Mouse (Mus musculus): ENCODE data around the gene Hfe2. TPM values are rescaled to one million over a fixed set of nuclear protein-coding genes. Genes with fewer than 3 reads are reported as not detected.

The Hfe2 gene
- polyA plus RNA-seq, 1 experiment from 2014 or later = 36.4 TPM

DNA sequence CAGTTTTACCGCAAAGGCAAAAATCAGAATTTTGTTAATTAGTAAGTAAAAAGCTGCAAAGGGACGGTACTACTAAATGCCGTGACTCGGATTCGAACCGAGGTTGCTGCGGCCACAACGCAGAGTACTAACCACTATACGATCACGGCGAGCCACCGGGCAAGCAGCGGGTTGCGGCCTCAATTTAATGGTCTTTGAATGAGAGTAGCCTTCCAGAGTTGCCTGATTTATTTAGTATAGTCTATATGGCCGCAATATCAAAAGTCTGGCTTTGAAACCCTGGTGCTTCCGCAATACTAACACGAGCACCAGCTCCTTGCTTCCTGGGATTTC lies 24.7 kb upstream of the Hfe2 start:
- peak overlapping the region; percentile 93 for H3K27ac ChIP-seq (replicated peaks; ENCODE audit: low read depth, low read length)
- WGBS = 0% methylated on average over 17 of the region's 17 CpGs

DNA sequence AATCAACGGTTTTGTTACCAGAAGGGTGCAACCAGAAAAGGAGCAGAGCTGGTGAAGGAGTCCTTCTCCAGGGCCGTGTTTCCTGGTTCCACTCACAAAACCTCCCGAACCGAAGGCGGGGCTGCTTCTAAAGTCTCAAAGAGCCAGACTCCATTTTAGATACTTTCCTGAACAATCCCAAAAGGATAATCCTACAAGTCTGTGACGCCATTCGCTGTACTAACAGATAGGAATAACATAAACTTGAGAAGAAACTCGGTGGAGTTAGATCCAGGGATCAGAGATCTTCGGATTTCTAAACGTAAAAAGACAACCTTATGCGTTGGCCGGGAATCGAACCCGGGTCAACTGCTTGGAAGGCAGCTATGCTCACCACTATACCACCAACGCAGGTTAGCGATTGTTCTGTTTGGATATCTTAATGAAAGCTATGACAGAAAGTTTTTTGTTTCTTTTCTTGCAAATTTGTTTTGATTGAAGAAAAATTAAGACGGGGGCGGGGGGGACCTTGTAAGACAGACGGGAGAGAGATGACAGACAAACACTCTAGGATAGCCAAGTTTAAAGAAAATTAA lies 24.2 kb upstream of the Hfe2 start:
- peak overlapping the region; percentile 93 for H3K27ac ChIP-seq (replicated peaks; ENCODE audit: low read depth, low read length)
- WGBS = under 1% methylated on average over 19 of the region's 19 CpGs
- peak overlapping the region; percentile 80 for H3K9ac ChIP-seq (ENCODE audit: low read depth, low read length)
- peak; percentile 78 for ATAC-seq (ENCODE audit: low read depth)
- H3K4me3 ChIP-seq (ENCODE audit: low read depth, low read length) = peak overlapping the region; percentile 76
- no peaks in the 10 kb centered on the region for H3K9me3 ChIP-seq (ENCODE audit: control insufficient read depth, low read length)
- no peaks in the 10 kb centered on the region for H3K4me1 ChIP-seq (ENCODE audit: control insufficient read depth, insufficient read depth, low read length)
- peak; percentile 92 for DNase-seq (ENCODE audit: low spot score)
- H3K27me3 ChIP-seq (replicated peaks; ENCODE audit: control insufficient read depth, insufficient read depth, low read length) = no peaks in the 10 kb centered on the region
- H3K36me3 ChIP-seq (ENCODE audit: control insufficient read depth, insufficient read depth, low read length) = no peaks in the 10 kb centered on the region
- peak overlapping the region; percentile 76 for H3K4me2 ChIP-seq (ENCODE audit: low read depth, low read length)

More for the DNA sequence above, 24.7 kb upstream of the Hfe2 start:
- Histone ChIP-seq H3K4me2 (ENCODE audit: low read depth, low read length) (peak overlapping the region; percentile 76), H3K36me3 (ENCODE audit: control insufficient read depth, insufficient read depth, low read length) (no peaks in the 10 kb centered on the region), H3K27me3 (replicated peaks; ENCODE audit: control insufficient read depth, insufficient read depth, low read length) (no peaks in the 10 kb centered on the region), H3K9ac (ENCODE audit: low read depth, low read length) (peak overlapping the region; percentile 80), H3K4me1 (ENCODE audit: control insufficient read depth, insufficient read depth, low read length) (no peaks in the 10 kb centered on the region), H3K9me3 (ENCODE audit: control insufficient read depth, low read length) (no peaks in the 10 kb centered on the region), H3K4me3 (ENCODE audit: low read depth, low read length) (peak overlapping the region; percentile 76)
- ATAC-seq (ENCODE audit: low read depth) (peak; percentile 81), DNase-seq (ENCODE audit: low spot score) (peak; percentile 91)

DNA sequence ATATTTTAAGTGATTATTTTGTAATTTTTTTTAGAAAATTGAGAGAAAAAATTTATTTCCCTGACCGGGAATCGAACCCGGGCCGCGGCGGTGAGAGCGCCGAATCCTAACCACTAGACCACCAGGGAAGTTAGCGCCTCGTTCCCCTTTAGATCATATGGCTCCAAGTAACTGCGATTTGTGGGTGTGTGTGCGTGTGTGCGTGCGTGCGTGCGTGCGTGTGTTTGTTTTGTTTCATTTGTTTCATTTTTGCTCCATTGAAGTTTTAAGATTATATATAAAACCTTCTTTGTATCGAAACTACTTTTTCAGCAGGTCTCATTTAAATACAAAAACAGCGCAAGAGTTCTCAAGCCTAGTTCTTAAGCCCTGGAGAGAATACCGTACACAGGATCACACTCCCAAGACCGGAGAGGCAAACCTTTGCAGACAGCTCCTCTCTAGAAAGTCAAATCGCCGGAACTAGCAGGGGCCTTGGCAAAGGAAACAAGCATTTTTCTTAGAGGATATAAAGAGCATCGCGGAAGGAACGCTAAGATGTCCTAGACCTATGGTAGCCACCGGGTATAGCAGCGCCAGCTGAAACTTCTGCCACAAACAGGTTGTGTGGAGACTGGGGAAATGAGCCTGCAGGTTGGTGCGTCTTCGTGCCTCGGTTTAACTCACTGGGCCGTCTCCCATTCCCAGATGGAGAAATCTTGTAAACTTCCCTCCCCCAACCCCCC lies 23.4 kb upstream of the Hfe2 start:
- H3K4me3 ChIP-seq (ENCODE audit: low read depth, low read length) = peak overlapping the region; percentile 76
- DNase-seq (ENCODE audit: low spot score) = peak; percentile 87
- H3K4me2 ChIP-seq (ENCODE audit: low read depth, low read length) = peak overlapping the region; percentile 76
- no peaks in the 10 kb centered on the region for H3K36me3 ChIP-seq (ENCODE audit: control insufficient read depth, insufficient read depth, low read length)
- H3K27me3 ChIP-seq (replicated peaks; ENCODE audit: control insufficient read depth, insufficient read depth, low read length) = no peaks in the 10 kb centered on the region
- WGBS = under 1% methylated on average over 32 of the region's 32 CpGs
- no peaks in the 10 kb centered on the region for H3K9me3 ChIP-seq (ENCODE audit: control insufficient read depth, low read length)
- peak; percentile 70 for ATAC-seq (ENCODE audit: low read depth)
- peak overlapping the region; percentile 80 for H3K9ac ChIP-seq (ENCODE audit: low read depth, low read length)
- peak overlapping the region; percentile 93 for H3K27ac ChIP-seq (replicated peaks; ENCODE audit: low read depth, low read length)
- no peaks in the 10 kb centered on the region for H3K4me1 ChIP-seq (ENCODE audit: control insufficient read depth, insufficient read depth, low read length)

DNA sequence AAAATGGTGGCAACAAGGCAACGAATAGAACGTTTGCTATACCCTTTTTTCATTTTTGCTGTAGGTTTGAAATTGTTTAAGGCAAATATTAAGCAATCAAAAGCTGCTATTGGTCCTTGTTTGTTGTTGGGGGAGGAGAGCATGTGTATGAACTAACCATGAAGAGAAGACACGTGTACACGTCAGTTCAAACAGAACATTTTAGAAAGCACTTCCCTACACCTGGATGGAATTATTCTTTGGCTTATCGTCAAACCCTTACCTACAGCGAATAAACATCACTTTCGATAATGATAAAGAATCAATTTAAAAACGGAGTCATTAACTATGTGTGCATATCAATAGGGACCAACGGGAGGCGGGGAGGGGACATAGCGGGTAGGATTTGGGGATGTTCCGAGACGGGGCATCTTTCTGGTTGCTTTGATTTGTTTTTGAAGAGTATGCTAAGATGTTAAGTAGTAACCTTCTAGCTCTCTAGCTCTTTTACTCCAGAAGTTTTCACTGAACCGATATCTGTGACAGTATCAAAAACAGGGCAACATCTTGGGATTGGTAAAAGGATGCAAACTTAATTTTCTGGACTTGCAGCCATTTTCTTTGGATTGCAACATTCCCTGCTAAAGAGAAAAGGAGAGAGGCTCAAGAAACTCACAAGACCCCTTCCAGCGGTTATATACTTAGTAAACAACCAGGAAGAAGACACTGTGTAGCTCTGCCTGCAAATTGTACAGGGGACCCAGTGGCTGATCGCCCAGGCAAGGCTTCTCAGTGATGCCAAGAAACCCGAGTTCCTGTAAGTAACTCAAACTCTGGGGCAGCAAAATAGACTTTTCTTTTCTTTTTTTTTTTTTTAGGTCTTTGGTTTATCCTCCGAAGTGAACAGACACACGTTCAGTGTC lies 22.5 kb upstream of the Hfe2 start:
- H3K27me3 ChIP-seq (replicated peaks; ENCODE audit: control insufficient read depth, insufficient read depth, low read length) = no peaks in the 10 kb centered on the region
- H3K9me3 ChIP-seq (ENCODE audit: control insufficient read depth, low read length) = no peaks in the 10 kb centered on the region
- H3K4me2 ChIP-seq (ENCODE audit: low read depth, low read length) = peak overlapping the region; percentile 76
- H3K36me3 ChIP-seq (ENCODE audit: control insufficient read depth, insufficient read depth, low read length) = no peaks in the 10 kb centered on the region
- WGBS = under 1% methylated on average over 19 of the region's 19 CpGs
- peak overlapping the region; percentile 61 for H3K9ac ChIP-seq (ENCODE audit: low read depth, low read length)
- peak; percentile 19 for DNase-seq (ENCODE audit: low spot score)
- ATAC-seq (ENCODE audit: low read depth) = no peak
- peak overlapping the region; percentile 76 for H3K4me3 ChIP-seq (ENCODE audit: low read depth, low read length)
- H3K4me1 ChIP-seq (ENCODE audit: control insufficient read depth, insufficient read depth, low read length) = no peaks in the 10 kb centered on the region
- H3K27ac ChIP-seq (replicated peaks; ENCODE audit: low read depth, low read length) = peak overlapping the region; percentile 78

DNA sequence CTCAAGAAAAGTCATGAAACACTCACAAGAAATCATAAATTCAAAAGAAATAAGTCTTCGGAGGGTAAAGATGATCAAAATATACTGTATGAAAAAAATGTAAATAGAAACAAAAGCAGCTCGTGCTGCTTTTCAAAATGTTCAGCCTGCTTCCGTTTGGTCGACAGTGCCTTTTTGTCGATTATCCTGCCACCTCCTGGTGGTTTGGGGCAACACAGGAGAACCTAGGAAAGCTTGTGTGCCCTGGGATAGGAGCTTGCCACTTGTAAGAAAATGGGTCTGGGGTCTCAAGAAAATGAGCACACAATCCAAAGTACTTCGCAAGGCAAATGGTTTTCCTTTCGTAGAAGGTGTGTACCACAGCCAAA lies 21.9 kb upstream of the Hfe2 start:
- no peaks in the 10 kb centered on the region for H3K4me1 ChIP-seq (ENCODE audit: control insufficient read depth, insufficient read depth, low read length)
- no peaks in the 10 kb centered on the region for H3K27me3 ChIP-seq (replicated peaks; ENCODE audit: control insufficient read depth, insufficient read depth, low read length)
- ATAC-seq (ENCODE audit: low read depth) (no peak), DNase-seq (ENCODE audit: low spot score) (peak; percentile 90)
- H3K36me3 ChIP-seq (ENCODE audit: control insufficient read depth, insufficient read depth, low read length) = no peaks in the 10 kb centered on the region
- peak overlapping the region; percentile 61; the same call in 1 of the 2 replicates for H3K9ac ChIP-seq (ENCODE audit: low read depth, low read length)
- H3K4me2 ChIP-seq (ENCODE audit: low read depth, low read length) = peak overlapping the region; percentile 76
- peak overlapping the region; percentile 76 for H3K4me3 ChIP-seq (ENCODE audit: low read depth, low read length)
- WGBS = 1% methylated on average over 7 of the region's 7 CpGs
- H3K27ac ChIP-seq (replicated peaks; ENCODE audit: low read depth, low read length) = peak overlapping the region; percentile 78
- no peaks in the 10 kb centered on the region for H3K9me3 ChIP-seq (ENCODE audit: control insufficient read depth, low read length)

DNA sequence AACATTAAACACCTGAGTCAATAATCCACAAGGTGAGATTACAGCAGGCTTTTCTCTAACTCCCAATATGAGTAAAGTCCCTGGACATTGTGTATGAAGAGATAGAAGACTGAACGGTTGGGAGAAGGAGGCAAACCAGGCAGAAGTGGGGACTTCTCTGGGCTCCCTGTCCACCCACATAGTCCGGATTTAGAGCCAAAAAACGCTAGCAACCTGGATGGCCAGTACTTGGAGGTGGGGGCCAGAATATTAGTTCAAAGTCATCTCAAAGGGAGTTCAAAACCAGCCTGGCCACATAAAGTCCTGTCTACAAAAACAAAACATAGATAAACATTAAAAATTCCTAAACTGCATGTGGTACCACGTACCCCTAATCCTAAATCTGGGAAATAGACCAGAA lies 21.0 kb upstream of the Hfe2 start:
- no peak for ATAC-seq (ENCODE audit: low read depth)
- DNase-seq (ENCODE audit: low spot score) = no peak
- no peaks in the 10 kb centered on the region for H3K4me1 ChIP-seq (ENCODE audit: control insufficient read depth, insufficient read depth, low read length)
- no peak overlapping the region for H3K4me2 ChIP-seq (ENCODE audit: low read depth, low read length)
- WGBS = 73% methylated on average over 4 of the region's 4 CpGs
- no peak overlapping the region for H3K4me3 ChIP-seq (ENCODE audit: low read depth, low read length)
- no peaks in the 10 kb centered on the region for H3K27me3 ChIP-seq (replicated peaks; ENCODE audit: control insufficient read depth, insufficient read depth, low read length)
- H3K36me3 ChIP-seq (ENCODE audit: control insufficient read depth, insufficient read depth, low read length) = no peaks in the 10 kb centered on the region
- no peak overlapping the region for H3K9ac ChIP-seq (ENCODE audit: low read depth, low read length)
- no peak overlapping the region for H3K27ac ChIP-seq (replicated peaks; ENCODE audit: low read depth, low read length)
- H3K9me3 ChIP-seq (ENCODE audit: control insufficient read depth, low read length) = no peaks in the 10 kb centered on the region

DNA sequence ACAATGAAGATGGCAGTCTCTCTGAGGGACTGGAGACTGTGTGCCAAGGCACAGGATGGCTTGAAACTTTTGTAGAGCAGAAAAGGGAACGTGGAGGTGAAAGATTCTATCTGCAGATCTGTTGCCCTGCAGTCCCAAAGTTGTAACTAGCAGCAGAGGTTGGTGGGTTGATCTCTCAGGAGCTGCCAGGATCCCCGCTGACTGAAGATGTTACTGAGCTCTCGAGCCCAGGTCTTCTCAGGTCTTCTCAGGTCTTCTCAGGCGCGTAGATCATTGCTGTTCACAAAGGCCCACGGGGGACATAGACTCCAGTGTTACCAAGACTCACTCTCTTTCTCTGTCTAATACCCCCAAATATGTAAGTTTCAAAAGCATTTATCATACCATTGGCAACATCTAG lies 20.0 kb upstream of the Hfe2 start:
- H3K9me3 ChIP-seq (ENCODE audit: control insufficient read depth, low read length) = no peaks in the 10 kb centered on the region
- no peak for ATAC-seq (ENCODE audit: low read depth)

DNA sequence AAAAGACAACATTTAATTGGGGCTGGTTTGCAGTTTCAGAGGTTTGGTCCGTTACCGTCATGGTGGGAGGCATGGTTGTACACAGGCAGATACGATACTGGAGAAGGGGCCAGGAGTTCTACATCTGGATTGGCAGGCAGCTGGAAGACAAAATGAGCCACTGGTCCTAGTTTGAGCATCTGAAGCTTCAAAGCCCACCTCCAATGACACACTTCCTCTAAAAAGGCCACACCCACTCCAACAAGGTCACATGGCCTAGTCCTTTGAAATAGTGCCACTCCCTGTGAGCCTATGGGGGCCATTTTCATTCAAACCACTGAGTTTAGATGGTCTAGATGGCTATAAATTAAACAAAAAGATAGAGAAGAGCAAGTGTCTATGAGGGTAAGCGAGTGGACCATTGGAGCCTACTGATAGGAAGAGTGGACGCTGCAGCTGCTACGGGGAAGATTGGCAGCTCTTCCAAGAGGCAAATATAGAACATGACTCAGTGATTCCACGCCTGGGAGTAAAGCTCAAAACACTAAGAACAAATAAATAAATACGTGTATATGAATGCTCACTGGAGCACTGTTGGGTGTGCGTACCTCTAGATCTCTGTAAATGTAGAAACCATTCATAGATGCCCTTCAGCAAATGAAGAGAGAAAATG lies 18.4 kb upstream of the Hfe2 start:
- Histone ChIP-seq H3K4me1 (ENCODE audit: control insufficient read depth, insufficient read depth, low read length) (no peaks in the 10 kb centered on the region), H3K4me3 (ENCODE audit: low read depth, low read length) (no peak overlapping the region), H3K4me2 (ENCODE audit: low read depth, low read length) (no peak overlapping the region), H3K9ac (ENCODE audit: low read depth, low read length) (no peak overlapping the region), H3K27me3 (replicated peaks; ENCODE audit: control insufficient read depth, insufficient read depth, low read length) (no peaks in the 10 kb centered on the region), H3K9me3 (ENCODE audit: control insufficient read depth, low read length) (no peaks in the 10 kb centered on the region), H3K36me3 (ENCODE audit: control insufficient read depth, insufficient read depth, low read length) (no peaks in the 10 kb centered on the region), H3K27ac (replicated peaks; ENCODE audit: low read depth, low read length) (no peak overlapping the region)
- WGBS = 88% methylated on average over 9 of the region's 9 CpGs
- ATAC-seq (ENCODE audit: low read depth) = no peak
- no peak for DNase-seq (ENCODE audit: low spot score)

More for the DNA sequence above, 20.0 kb upstream of the Hfe2 start:
- H3K9ac ChIP-seq (ENCODE audit: low read depth, low read length) = no peak overlapping the region
- H3K4me3 ChIP-seq (ENCODE audit: low read depth, low read length) = no peak overlapping the region
- no peak for DNase-seq (ENCODE audit: low spot score)
- no peaks in the 10 kb centered on the region for H3K36me3 ChIP-seq (ENCODE audit: control insufficient read depth, insufficient read depth, low read length)
- no peak overlapping the region for H3K27ac ChIP-seq (replicated peaks; ENCODE audit: low read depth, low read length)
- no peaks in the 10 kb centered on the region for H3K27me3 ChIP-seq (replicated peaks; ENCODE audit: control insufficient read depth, insufficient read depth, low read length)
- H3K4me1 ChIP-seq (ENCODE audit: control insufficient read depth, insufficient read depth, low read length) = no peaks in the 10 kb centered on the region
- no peak overlapping the region for H3K4me2 ChIP-seq (ENCODE audit: low read depth, low read length)
- 88% methylated on average over 6 of the region's 6 CpGs for WGBS
